Comparison of ENCODE assay signal across 8 mouse cellular contexts in genomic region chr7:45488293-45489204, GRCm38 (mm10). TPM values are rescaled to one million over a fixed set of nuclear protein-coding genes. Genes with fewer than 3 reads are reported as not detected.
A peak's percentile ranks its signal among the peaks of the same experiment; 100 is the strongest.
DNase-seq lines count a peak whose midpoint lies in the region; ATAC-seq and TF ChIP-seq lines count a peak whose summit lies in the region.

Gene Dhdh, minus strand, starts transcription at chr7:45488805.

- H3K4me1 ChIP-seq in hindbrain, embryonic 14.5 days (replicated peaks; ENCODE audit: control insufficient read depth, insufficient read depth, low read length) = peaks cover 11% of the 10 kb centered on the region; the same call in 1 of the 2 replicates
- peaks cover 11% of the 10 kb centered on the region; the same call in 1 of the 2 replicates for H3K4me1 ChIP-seq in limb, embryonic 11.5 days (ENCODE audit: control insufficient read depth, insufficient read depth, low read length)
- H3K4me1 ChIP-seq in midbrain, embryonic 10.5 days = peaks cover 42% of the 10 kb centered on the region

- H3K36me3 ChIP-seq in hindbrain, embryonic 14.5 days (replicated peaks; ENCODE audit: control insufficient read depth, insufficient read depth) = peaks cover 17% of the 10 kb centered on the region; the same call in 1 of the 2 replicates
- H3K36me3 ChIP-seq in limb, embryonic 11.5 days (ENCODE audit: control insufficient read depth, insufficient read depth, low read length) = peaks cover 1% of the 10 kb centered on the region; the same call in 1 of the 2 replicates
- H3K36me3 ChIP-seq in midbrain, embryonic 10.5 days = peaks cover 18% of the 10 kb centered on the region

- H3K4me3 ChIP-seq in gastrocnemius, adult 2 months = peak within 1 kb of the TSS; percentile 82
- H3K4me3 ChIP-seq in hindbrain, embryonic 14.5 days (replicated peaks; ENCODE audit: low read length) = peak within 1 kb of the TSS; percentile 40
- H3K4me3 ChIP-seq in limb, embryonic 11.5 days (ENCODE audit: low read depth, low read length) = peak within 1 kb of the TSS; percentile 41
- H3K4me3 ChIP-seq in midbrain, embryonic 10.5 days = peak within 1 kb of the TSS; percentile 71

- no peak for TF ChIP-seq CTCF in gastrocnemius, adult 2 months (IDR thresholded peaks at IDR 0.05)

- ATAC-seq in hindbrain, embryonic 14.5 days (ENCODE audit: low FRiP score) = peak; percentile 62
- peak; percentile 48 for ATAC-seq in limb, embryonic 11.5 days (ENCODE audit: insufficient number of reproducible peaks, low FRiP score, low TSS enrichment, low read depth)

- H3K27me3 ChIP-seq in hindbrain, embryonic 14.5 days (ENCODE audit: control insufficient read depth, insufficient read depth, low read length) = no peaks in the 10 kb centered on the region
- H3K27me3 ChIP-seq in limb, embryonic 11.5 days (ENCODE audit: control insufficient read depth, insufficient read depth, low read length) = no peaks in the 10 kb centered on the region
- H3K27me3 ChIP-seq in midbrain, embryonic 10.5 days (ENCODE audit: low read depth, poor library complexity, severe bottlenecking) = no peaks in the 10 kb centered on the region

- WGBS in hindbrain, embryonic 14.5 days = 6% methylated on average over 37 of the region's 38 CpGs
- WGBS in limb, embryonic 11.5 days = 8% methylated on average over 36 of the region's 38 CpGs
- 8% methylated on average over 38 of the region's 38 CpGs for WGBS in midbrain, embryonic 10.5 days

- peak within 1 kb of the TSS; percentile 71 for H3K4me2 ChIP-seq in hindbrain, embryonic 14.5 days (replicated peaks)
- peak within 1 kb of the TSS; percentile 57 for H3K4me2 ChIP-seq in limb, embryonic 11.5 days (ENCODE audit: low read depth, severe bottlenecking)

- H3K9me3 ChIP-seq in hindbrain, embryonic 14.5 days (ENCODE audit: control insufficient read depth, low read length) = no peaks in the 10 kb centered on the region
- H3K9me3 ChIP-seq in limb, embryonic 11.5 days (ENCODE audit: control insufficient read depth, low read length) = no peaks in the 10 kb centered on the region
- H3K9me3 ChIP-seq in midbrain, embryonic 10.5 days (replicated peaks) = no peaks in the 10 kb centered on the region

- intact Hi-C loops in gastrocnemius, adult 2 months (cut with DNase I) = no loop called here

- peak within 1 kb of the TSS; percentile 62 for H3K9ac ChIP-seq in hindbrain, embryonic 14.5 days
- peak within 1 kb of the TSS; percentile 70 for H3K9ac ChIP-seq in limb, embryonic 11.5 days (ENCODE audit: low read length)

- DNase-seq in T-cell, adult 2 months (ENCODE audit: low spot score) = peak; percentile 31
- peak; percentile 72 for DNase-seq in cerebellum, adult 9-10 months
- DNase-seq in gastrocnemius, adult 2 months = peak; percentile 89
- DNase-seq in hindbrain, embryonic 14.5 days (ENCODE audit: low spot score) = peak; percentile 47
- DNase-seq in limb, embryonic 11.5 days (ENCODE audit: low spot score) = peak; percentile 72
- peak; percentile 71 for DNase-seq in midbrain, embryonic 10.5 days (ENCODE audit: low spot score)
- peak; percentile 36 for DNase-seq in right cerebral cortex, postnatal 25 days
- no peak for DNase-seq in frontal cortex, postnatal 36 days (ENCODE audit: low spot score in 2 of 2)

- peak within 1 kb of the TSS; percentile 89 for H3K27ac ChIP-seq in gastrocnemius, adult 2 months
- peak within 1 kb of the TSS; percentile 88 for H3K27ac ChIP-seq in hindbrain, embryonic 14.5 days
- H3K27ac ChIP-seq in limb, embryonic 11.5 days (replicated peaks; ENCODE audit: low read depth, low read length) = peak within 1 kb of the TSS; percentile 73; the same call in 1 of the 2 replicates
- H3K27ac ChIP-seq in midbrain, embryonic 10.5 days (replicated peaks) = peak within 1 kb of the TSS; percentile 92

RNA-seq across cellular contexts. Expression of gene Dhdh, which starts in this region (rescaled TPM):
- 10 to 100 TPM; 13.1 to 22.9 TPM for total RNA-seq in gastrocnemius, adult 2 months (2021)
- polyA plus RNA-seq in hindbrain, embryonic 14.5 days (2014; fragmentation: Nextera tagmentation; extraction: Ambion mirVana) = 2.8 and 3.6 TPM in 2 replicates
- polyA plus RNA-seq in limb, embryonic 11.5 days (2014; fragmentation: Nextera tagmentation; extraction: Ambion mirVana) = 3.3 and 4.3 TPM in 2 replicates
- 6.0 and 6.8 TPM in 2 replicates for polyA plus RNA-seq in midbrain, embryonic 10.5 days (2016; fragmentation: Nextera tagmentation; extraction: Ambion mirVana)

Comparison
In these comparisons a context has a peak if more than half of its experiments do, and no peak if none do; other contexts are left out.
1. DNase-seq: peak in T-cell, adult 2 months (single experiment), cerebellum, adult 9-10 months (single experiment), gastrocnemius, adult 2 months (single experiment), hindbrain, embryonic 14.5 days (single experiment), limb, embryonic 11.5 days (single experiment), midbrain, embryonic 10.5 days (single experiment) and right cerebral cortex, postnatal 25 days (single experiment); none in frontal cortex, postnatal 36 days (0 of 2).
2. Peak in every context shown above with its lines, with median percentiles within 50 percentile points of each other: H3K27ac ChIP-seq and H3K4me3 ChIP-seq.